Mouse (Mus musculus) gastrocnemius, postnatal 36 days (tissue): ENCODE measurements around the gene Hrh2. TPM values are rescaled to one million over a fixed set of nuclear protein-coding genes. Genes with fewer than 3 reads are reported as not detected.

ENCODE experiments used
- DNase-seq, 2 experiments: peaks; one replicate each; pipeline ENCODE4 v3.0.0; 2022
- intact Hi-C: fragments of 180-260 bp; cut with DNase I; formaldehyde crosslinking; loops from one replicate; pipeline ENCODE4 v1.15.1; 2025
- long read RNA-seq, 2 experiments: library from polyadenylated mRNA; stranded (forward); transcript quantifications; one replicate each; pipeline ENCODE4 v2.0.0; 2021
- total RNA-seq, 2 experiments: library from RNA; stranded (reverse); gene quantifications; 2 replicates each; pipeline ENCODE4 v1.2.3; 2021

The Hrh2 gene
- total RNA-seq = under 1 TPM in 1 of 2 experiments, not detected in 1; 0.10 TPM
- long read RNA-seq, experiment 1 = 0 reads
- long read RNA-seq, experiment 2 = 0 reads

DNA sequence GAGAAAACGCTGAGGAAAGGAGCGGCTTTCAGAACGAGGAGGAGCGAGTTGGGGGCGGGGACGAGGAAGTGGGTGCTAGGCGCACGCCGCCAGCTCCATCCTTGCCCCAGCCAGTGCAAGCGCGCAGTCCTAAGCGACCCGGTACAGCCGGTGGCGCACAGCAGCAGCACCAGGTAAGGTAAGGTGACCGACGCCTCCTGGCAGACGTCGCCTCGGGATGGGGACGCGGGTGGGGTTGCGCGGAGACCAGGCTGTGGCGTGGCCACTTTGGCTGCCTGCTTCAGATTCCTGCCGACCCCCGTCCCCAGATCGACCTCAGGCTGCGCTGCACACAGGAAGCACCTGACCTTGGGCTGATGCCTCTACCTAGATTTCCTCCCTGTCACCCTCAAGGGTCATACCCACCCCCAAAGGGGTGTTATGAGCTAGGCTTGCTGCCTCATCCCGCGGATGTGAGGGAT, at the start of gene Hrh2:
Gene Hrh2, plus strand, starts transcription at position 109 of the 461 bp plus-strand sequence.
- no peak for DNase-seq
- intact Hi-C loops = no loop called here

DNA sequence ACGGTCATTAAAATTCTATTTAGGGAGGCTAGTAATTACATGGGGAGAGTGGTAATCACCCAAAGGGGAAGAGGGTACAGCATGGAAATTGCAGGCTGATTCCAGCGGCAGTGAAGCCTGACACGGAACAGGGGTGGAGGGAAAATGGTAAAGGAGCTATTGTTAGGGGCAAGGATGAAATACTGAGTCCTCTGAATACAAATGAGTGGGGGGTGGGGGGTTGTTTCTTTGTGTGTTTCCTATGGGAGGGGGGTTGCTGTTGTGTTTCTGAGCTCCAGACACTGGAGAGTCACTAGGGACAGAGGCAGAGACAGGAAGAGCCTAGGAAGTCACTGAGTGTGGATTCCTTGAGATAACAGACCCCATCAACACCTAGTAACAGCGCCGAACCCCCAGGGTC, 48.1 kb upstream of the Hrh2 start:
- no peak for DNase-seq
- intact Hi-C loops = no loop called here

DNA sequence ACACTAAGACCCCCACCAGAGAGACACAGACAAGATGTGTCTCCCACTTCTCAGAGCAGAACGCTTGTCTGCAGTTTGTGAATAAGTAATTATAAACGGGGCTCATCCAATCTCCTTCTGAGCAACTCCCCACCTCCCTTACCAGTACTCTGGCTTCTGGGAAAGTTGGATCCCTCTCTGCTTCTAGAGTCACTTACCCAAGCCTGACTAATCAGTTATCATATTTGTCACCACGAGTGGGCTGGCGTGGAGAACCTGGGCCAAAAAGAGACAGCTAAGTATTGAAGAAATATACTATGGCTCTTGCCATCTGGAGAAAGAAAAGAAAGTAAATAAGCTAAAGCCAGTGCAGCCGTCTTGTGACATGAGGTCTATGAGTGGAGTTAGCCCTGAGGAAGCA, 47.3 kb upstream of the Hrh2 start:
- DNase-seq = no peak

DNA sequence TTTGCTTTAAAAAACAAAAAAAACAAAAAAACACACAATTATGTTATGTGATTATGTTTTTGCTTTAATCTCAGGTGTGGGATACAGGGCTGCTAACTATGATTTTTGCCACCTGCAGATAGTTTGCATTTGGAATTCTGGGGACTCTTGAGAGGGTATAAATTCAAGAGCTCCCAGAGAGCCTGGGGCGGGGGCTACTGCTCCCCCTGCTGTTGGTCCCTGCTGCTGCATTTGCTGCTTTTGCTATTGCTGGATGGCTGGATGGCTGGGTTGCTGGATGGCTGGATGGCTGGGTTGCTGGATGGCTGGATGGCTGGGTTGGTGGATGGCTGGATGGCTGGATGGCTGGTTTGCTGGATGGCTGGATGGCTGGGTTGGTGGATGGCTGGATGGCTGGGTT, 44.6 kb upstream of the Hrh2 start:
- DNase-seq = no peak
- intact Hi-C loops = no loop called here

More for the DNA sequence above, 47.3 kb upstream of the Hrh2 start:
- intact Hi-C loops = no loop called here

DNA sequence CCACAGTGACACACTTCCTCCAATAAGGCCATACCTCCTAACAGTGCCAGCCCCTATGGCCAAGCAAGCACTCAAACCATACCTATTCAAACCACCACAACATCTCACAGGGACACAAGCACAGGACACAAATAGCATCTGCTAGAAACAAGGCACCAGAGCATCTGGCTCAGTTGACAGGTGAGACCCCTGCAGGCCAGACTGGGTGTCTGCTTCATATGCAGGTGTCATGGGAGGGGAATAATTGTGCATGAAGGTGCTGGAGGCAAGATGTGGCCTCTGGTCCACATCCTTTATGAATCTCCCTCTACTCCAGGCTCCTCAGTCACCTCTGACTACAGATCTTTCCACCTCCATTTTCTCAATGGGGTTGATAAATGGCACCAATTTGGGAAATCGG, 39.5 kb upstream of the Hrh2 start:
- intact Hi-C loops = no loop called here
- DNase-seq = no peak

DNA sequence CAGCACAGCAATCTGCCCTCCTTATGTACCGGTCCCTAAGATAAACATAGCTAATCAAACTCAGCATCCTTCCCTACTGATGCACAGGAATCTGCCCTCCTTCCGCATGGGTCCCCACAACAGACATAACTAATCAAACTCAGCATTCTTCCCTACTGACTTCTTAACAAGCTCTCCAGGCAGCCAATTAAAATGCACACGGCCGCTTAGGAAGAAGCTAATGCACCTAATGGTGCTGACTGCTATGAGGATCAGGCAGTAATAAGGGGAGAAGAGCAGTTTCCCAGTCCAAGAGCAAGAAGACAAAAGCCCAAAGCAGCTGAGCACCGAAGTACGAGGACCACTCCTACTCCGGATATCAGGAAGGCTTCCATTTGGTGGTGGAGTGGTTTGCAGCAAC, 39.0 kb upstream of the Hrh2 start:
- intact Hi-C loops = no loop called here
- no peak for DNase-seq

DNA sequence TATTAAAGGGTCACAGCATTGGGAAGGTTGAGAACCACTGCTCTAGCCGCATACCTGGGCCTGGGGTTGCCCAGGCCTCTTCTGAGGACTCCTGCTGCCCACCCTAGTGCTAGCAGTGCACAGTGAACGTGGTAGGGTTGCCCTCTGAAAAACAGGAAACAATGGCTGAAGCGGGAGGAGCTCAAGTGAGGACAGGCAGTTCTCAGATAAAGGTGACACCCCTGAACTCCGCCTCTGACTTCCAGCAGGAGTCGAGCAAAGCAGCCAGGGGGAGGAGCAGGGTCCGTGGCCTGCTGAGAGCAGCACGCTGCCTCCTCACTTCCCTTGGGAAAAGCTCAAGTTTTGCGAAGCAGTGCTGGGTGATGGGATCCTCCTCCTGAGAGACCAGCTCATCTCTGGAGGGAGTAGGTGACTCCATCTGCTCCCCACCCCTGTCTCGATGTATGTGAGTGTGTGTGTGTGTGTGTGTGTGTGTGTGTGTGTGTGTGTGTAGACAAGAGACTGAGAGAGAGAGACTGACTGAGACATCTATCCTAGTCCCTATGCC, 38.2 kb upstream of the Hrh2 start:
- no peak for DNase-seq
- intact Hi-C loops = no loop called here

DNA sequence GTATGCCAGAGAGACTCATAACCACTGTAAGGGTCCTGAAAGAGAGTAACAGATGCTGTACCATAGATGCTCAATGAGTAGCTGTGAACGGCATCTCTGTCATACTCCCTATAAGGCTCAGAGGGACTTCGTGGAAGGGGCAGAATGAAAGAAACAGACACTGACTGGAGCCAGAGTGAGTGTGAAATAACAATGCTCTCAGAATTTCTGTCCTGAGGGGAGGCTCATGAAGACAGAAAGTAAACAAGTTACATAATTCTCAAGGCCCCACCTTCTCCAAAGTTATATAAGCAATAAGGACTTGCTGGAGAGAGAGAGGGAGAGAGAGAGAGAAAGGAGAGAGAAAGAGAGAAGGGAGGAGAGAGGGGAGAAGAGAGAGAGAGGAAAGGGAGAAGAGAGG, 36.1 kb upstream of the Hrh2 start:
- intact Hi-C loops = no loop called here
- no peak for DNase-seq

DNA sequence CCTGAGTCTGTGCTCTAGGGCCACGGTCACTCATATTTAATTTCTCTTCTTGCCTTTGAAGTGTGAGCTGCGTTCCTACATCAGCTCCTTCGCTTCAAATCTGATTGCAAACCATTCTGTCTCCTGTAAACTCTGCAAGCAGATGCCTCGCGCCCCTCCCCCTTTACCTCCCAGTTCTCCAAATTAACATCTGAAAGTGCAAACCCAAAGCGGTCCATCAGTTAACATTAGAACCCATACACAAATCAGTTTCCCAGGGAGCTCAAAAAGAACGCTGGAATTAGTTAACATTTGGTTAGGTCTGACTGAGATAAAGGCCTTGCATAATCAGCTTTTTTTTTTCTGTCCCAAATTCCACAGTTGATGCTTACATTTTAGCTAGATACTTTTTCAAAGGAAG, 32.7 kb upstream of the Hrh2 start:
- DNase-seq = no peak
- intact Hi-C loops = no loop called here

DNA sequence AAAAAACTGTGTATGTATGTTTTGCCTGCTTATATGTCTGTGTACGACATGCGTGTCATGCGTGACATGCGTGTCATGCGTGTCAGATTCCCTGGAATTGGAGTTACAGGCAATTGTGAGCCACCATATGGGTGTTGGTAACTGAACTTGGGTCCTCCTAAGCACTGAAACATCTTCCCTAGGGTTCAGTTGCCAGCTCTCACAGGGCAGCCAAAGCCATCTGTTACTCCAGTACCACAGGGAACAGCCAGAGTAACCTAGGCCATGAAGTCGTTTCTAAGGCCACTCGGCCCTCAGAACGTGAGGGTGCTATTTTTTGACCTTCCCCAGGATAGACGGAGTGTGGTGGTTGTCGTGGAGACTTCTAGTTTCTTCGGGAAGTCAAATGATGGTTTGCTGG, 32.2 kb upstream of the Hrh2 start:
- intact Hi-C loops = no loop called here
- DNase-seq = no peak

DNA sequence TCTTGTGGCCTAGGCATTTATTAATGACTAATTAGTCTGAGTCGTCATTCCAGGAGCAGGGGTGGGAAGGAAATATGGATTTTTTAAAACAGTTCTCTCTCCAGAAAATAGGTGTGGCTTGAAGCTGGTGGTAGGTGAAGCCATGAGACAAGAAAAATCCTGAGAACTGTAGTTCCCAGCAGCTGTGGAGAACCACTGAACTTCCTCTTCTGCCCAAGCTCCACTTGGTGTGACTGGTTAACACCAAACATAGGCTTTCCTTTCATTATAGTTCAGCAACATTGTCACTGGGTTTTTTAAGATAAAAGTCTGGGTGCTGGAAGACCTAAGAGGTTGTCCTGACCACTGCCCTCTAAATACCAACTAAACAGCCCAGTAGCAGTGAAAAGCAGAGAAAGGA, 31.4 kb upstream of the Hrh2 start:
- no peak for DNase-seq
- intact Hi-C loops = no loop called here

DNA sequence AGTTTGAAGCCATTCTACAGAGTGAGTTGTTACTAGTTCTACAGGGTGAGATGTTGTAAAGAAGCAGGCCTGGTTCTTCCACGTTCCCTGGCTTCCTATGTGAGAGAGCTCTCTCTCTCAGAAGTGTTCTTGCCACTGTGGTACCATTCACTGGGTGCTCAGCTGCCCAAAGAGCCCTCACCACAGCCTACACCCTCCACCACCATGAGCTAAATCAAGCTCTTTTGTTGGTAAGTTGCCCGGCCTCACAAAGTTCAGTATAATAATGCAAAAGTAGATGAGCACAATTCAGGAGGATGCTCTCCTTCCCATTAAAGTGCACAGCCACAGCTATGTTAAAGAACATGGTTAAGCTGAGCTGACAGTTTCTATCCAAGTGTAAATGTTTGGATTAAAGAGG, 30.4 kb upstream of the Hrh2 start:
- DNase-seq = no peak
- intact Hi-C loops = no loop called here

DNA sequence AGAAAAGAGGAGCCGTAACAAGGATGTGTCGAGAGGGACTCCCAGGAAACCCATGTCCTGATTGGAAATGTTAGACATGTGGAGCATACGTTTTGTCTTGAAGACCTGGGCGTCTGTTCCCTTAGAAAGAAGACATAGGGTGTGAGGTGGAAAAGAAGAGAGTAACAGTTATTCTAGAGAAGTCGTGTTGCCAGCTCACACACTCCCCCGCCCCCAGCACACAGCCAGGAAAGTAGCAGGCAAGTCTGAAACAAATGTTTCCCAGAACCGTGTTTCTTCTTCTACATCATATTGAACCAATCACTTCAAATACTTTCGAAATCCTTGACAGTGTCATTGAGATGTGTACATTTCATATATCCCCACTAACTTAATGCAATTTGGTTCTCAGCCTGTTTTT, 28.6 kb upstream of the Hrh2 start:
- intact Hi-C loops = no loop called here

DNA sequence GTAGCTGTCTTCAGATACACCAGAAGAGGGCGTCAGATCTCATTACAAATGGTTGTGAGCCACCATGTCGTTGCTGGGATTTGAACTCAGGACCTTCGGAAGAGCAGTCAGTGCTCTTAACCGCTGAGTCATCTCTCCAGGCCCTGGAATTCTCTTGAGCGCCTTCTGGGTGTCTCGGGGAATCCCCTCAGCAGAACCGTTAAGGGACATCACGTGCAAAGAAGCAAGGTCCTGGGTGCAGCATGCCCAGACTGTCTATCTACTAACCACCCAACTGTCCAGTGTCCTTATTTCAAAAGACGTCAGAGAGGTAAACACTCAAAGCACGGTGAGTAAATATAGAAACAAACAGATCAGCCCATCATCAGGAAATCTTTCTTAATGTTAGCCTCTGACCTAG, 27.5 kb upstream of the Hrh2 start:
- DNase-seq = no peak
- intact Hi-C loops = no loop called here

More for the DNA sequence above, 28.6 kb upstream of the Hrh2 start:
- no peak for DNase-seq

DNA sequence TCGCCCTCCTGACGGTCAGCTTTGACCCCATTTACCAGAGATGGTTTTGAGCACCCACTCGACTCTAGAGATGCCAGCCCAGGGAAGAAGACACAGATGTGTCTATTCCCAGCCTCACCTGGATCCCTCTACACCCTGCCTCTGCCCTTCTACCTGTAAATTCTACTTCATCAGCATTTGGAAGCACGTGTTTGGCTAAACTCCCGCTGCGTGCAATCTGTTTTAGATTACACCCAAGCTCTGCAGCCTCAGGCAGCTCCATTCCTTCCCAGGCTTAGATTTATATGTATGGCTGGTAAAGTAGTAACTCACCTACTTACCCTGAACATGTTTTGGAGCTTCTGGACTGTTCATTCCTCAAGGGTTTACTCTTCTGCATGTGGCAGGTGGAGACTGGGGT, 26.9 kb upstream of the Hrh2 start:
- no peak for DNase-seq
- intact Hi-C loops = no loop called here

DNA sequence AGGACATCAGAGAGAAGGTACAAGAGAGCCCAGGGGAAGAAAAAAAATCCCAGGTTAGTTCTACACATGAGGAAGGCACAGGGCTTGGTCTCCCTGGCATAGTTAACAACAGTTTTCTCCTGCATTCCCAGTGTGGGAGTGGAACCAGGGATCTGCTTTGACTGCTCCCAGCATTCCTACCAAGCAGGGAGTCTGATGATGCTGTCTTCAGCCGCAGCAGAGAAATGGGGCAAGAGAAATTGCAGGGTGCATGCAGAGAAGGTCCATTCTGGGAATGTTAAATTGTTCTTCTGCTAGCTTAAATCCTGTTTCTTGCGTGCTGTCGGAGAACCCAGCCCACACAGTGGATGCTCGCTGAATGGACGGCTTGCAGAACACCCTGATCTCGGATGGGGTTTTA, 26.2 kb upstream of the Hrh2 start:
- no peak for DNase-seq
- intact Hi-C loops = no loop called here

DNA sequence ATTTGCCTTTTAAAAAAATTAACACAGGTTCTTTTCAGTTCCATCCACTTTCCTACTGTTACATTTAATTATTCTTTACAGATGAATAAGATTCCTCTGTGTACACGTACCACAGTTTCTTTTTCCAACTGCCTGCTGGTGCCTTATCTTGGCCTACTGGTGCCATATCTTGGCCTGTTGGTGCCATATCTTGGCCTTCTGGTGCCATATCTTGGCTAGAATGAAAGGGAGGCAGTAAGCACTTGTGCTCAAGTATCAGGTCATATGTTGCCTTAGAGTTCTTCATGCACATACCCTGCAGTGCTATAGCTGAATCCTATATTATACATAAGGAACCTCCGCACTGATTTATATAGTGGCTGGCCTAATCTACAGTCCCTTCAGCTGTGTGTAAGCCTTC, 24.9 kb upstream of the Hrh2 start:
- no peak for DNase-seq
- intact Hi-C loops = no loop called here

DNA sequence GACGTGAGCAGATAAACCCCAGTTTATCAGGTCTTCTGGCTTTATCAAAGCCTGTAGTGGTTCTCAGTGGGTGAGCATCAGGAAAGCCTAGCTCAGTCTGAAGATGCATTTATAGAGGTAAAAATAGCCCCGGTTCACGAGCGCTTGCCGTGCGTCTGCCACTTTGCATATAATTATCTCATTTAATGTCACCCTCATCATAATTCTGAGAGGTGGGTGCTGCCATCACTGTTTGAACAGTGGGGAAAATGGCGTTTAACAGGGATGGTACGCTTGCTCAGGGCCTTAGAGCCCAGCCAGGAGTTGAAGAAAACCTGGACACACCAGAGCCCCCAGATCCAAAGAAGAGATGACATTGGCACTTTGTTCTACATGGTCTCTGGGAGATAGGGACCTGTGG, 23.3 kb upstream of the Hrh2 start:
- intact Hi-C loops = no loop called here
- DNase-seq = no peak

DNA sequence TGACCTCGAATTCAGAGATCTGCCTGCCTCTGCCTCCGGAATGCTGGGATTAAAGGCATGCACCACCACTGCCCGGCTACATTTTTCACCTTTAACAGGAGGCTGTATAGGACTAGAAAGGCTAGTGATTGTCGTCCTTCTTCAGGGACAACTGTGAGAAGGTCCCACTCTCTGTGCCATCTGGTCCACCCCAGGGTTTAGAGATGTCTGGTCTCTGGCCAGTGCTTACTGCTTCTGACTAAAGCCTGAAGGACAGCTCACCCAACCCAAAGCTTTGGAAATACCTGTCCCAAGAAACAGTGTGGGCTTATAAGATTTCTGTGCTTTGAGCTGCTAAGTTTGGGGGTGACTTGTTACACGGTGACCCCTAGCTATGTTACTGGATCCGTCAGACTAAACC, 21.6 kb upstream of the Hrh2 start:
- intact Hi-C loops = no loop called here
- no peak for DNase-seq

DNA sequence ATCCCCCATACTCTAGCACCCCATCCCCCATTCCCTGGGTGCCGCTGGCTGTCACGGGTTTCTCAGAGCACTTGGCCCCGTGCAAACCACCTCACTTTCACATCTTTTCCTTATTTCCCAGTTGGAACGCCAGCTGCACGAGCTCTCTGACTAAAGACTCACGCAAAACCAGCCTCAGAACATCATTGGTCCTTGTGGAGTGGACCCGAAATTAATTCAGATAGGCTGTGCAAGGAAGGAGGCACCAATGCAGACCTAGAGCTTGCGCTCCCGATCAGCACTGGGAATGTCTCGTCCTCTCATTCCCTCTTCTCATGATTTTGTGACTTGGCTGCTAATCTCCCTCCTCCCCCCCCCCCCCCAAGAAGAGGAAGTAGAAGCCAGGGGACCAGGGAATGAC, 20.6 kb upstream of the Hrh2 start:
- intact Hi-C loops = no loop called here

DNA sequence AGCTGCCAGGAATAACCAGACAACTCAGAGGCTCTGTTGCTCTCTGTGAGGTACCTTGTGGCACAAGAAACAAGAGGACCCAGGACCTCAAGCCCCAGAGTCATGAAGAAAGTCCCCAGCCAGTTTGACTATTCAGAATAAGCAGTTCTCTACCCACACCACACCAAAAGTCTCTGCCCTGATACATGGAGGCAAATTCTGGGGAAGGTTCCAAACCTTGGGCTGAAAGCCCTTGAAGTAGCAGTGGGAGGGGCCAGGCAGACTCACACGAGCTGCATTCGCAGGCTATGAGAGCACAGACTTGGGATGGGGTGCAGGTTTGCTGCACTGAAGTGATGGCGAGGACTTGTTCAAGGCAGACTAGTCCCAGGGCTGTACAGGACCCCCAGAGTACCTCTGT, 20.2 kb upstream of the Hrh2 start:
- intact Hi-C loops = no loop called here
- DNase-seq = no peak

More for the DNA sequence above, 20.6 kb upstream of the Hrh2 start:
- DNase-seq = no peak

DNA sequence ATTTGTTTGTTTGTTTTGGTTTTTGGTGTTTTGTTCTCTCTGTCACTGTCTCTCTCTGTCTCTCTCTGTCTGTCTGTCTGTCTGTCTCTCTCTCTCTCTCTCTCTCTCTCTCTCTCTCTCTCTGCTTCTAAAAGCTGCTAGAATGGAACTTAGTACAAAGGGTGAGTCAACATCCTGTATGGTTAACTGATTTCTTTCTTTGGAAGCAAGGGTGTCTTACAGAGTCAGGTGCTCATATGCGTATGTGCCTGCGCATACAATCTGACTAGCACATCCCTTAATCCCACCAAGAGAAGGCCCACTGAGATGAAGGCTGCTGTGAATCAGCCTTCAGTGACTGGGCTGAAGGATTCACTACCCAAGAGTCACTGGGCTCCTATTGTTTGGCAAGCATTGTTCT, 18.0 kb upstream of the Hrh2 start:
- no peak for DNase-seq
- intact Hi-C loops = no loop called here

DNA sequence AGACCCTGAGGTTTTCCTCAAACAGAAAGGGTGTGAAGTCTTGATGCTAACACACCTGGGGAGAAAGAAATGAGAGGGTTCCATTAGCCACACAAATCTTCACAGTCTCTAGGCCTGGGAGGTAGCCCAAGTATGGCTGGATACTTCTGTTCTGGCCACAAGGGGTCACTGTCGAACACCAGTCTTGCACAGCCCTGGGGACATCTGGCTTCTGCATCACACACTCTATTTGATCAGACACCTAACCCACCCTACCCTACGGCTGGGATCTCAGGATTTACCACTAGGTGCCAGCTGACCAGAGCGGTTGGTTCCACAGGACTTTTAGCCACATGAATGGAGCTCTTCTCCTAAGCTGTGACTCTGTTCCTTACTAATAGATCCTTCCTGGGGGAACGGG, 17.2 kb upstream of the Hrh2 start:
- intact Hi-C loops = no loop called here

More for the DNA sequence above, 17.2 kb upstream of the Hrh2 start:
- no peak for DNase-seq
